Mouse (Mus musculus): ENCODE data around the gene Cfl1. TPM values are rescaled to one million over a fixed set of nuclear protein-coding genes. Genes with fewer than 3 reads are reported as not detected.

Cfl1 gene
- total and polyA plus RNA-seq, 2 experiments from 2014 or later: 1,672 to 3,482 TPM

DNA sequence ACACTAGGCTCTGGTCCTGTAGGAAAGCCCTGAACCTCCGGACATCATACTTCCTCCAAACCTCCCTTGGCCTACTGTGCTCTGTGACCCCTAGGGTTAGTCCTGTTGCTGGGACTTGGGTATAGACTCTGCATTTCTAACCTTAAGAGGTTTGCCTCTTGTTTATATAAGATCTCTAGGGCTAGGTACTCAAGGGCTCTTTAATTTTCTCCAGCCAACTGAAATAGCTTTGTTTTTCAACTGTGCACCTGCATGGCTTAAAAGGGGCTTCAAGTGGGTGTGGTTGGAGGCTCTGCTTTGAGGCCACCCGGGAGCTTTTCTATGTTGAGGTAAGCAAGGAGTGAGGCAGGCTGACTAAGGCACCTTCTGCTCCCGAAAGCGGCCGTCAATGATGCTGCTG is 5.8 kb upstream of the Cfl1 start:
- no peak for DNase-seq (ENCODE audit: low spot score)
- Histone ChIP-seq H3K36me3 (ENCODE audit: insufficient read depth, low read length) (peaks cover 53% of the 10 kb centered on the region), H3K4me1 (ENCODE audit: insufficient read depth, low read length) (peaks cover 3% of the 10 kb centered on the region; the same call in 1 of the 2 replicates), H3K9ac (replicated peaks; ENCODE audit: low read length, poor library complexity, severe bottlenecking) (no peak overlapping the region), H3K27ac (ENCODE audit: low read depth, low read length) (no peak overlapping the region), H3K27me3 (ENCODE audit: insufficient read depth, low read length) (no peaks in the 10 kb centered on the region), H3K4me3 (ENCODE audit: low read depth, low read length) (no peak overlapping the region), H3K4me2 (ENCODE audit: low read depth, low read length, poor library complexity, severe bottlenecking) (no peak overlapping the region), H3K9me3 (ENCODE audit: low read length) (no peaks in the 10 kb centered on the region)
- WGBS: 90% methylated on average over 5 of the region's 5 CpGs
- TF ChIP-seq CTCF (IDR thresholded peaks at IDR 0.05): no peak
- ATAC-seq (ENCODE audit: low FRiP score): no peak

DNA sequence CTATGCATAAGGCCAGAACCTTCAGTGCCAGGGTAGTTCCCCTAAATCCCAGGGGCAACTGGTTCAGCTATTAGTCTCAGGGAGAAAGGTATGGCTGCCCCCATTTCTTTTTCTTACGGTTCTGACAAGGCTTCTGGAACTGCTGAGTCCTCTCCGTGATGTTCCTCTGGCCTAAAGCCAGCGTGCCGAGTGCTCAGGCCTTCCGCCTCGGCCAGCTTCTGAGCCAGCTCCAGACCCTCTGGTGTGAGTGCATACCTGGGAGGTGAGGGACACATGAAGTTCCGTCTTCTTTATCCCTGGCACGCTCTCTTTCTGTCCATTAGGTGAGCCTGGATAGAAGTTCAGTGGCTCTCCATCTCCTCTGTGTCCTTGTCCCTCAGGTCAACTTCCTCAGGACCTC is 4.9 kb upstream of the Cfl1 start:
- no peak overlapping the region for H3K4me2 ChIP-seq (ENCODE audit: low read depth, low read length, poor library complexity, severe bottlenecking)
- peaks cover 47% of the 10 kb centered on the region for H3K36me3 ChIP-seq (ENCODE audit: insufficient read depth, low read length)
- no peak overlapping the region for H3K27ac ChIP-seq (ENCODE audit: low read depth, low read length)
- ATAC-seq (ENCODE audit: low FRiP score) (no peak), DNase-seq (ENCODE audit: low spot score) (no peak)
- peaks cover 3% of the 10 kb centered on the region; the same call in 1 of the 2 replicates for H3K4me1 ChIP-seq (ENCODE audit: insufficient read depth, low read length)
- H3K27me3 ChIP-seq (ENCODE audit: insufficient read depth, low read length): no peaks in the 10 kb centered on the region
- no peaks in the 10 kb centered on the region for H3K9me3 ChIP-seq (ENCODE audit: low read length)
- no peak overlapping the region for H3K9ac ChIP-seq (replicated peaks; ENCODE audit: low read length, poor library complexity, severe bottlenecking)
- TF ChIP-seq CTCF (IDR thresholded peaks at IDR 0.05): no peak
- WGBS: 92% methylated on average over 8 of the region's 8 CpGs
- H3K4me3 ChIP-seq (ENCODE audit: low read depth, low read length): no peak overlapping the region

DNA sequence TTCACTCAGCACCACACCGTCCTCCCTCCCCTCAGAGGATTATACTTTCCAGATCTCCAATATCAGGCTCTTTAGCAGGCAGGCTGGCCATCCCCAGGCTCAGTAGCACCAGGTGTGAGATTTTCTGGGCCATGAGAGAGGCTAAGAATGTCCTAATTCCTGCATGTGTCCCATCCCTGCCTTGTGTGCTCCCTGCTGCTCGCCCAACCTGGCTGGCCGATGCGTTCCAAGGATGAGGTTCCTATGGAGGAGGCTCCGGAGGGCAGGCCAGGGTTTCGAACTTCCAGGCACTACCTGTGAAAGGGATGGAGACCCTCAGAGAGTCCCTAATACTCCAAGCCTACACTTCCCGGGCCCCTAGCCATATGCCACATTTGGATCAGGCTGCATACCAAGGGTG is 4.4 kb upstream of the Cfl1 start:
- Histone ChIP-seq H3K36me3 (ENCODE audit: insufficient read depth, low read length) (peaks cover 43% of the 10 kb centered on the region), H3K4me3 (ENCODE audit: low read depth, low read length) (no peak overlapping the region), H3K27me3 (ENCODE audit: insufficient read depth, low read length) (no peaks in the 10 kb centered on the region), H3K4me1 (ENCODE audit: insufficient read depth, low read length) (peaks cover 3% of the 10 kb centered on the region; the same call in 1 of the 2 replicates), H3K4me2 (ENCODE audit: low read depth, low read length, poor library complexity, severe bottlenecking) (no peak overlapping the region), H3K9ac (replicated peaks; ENCODE audit: low read length, poor library complexity, severe bottlenecking) (no peak overlapping the region), H3K9me3 (ENCODE audit: low read length) (no peaks in the 10 kb centered on the region), H3K27ac (ENCODE audit: low read depth, low read length) (no peak overlapping the region)
- 94% methylated on average over 7 of the region's 7 CpGs for WGBS
- ATAC-seq (ENCODE audit: low FRiP score) (no peak), DNase-seq (ENCODE audit: low spot score) (no peak)
- TF ChIP-seq CTCF (IDR thresholded peaks at IDR 0.05): no peak

DNA sequence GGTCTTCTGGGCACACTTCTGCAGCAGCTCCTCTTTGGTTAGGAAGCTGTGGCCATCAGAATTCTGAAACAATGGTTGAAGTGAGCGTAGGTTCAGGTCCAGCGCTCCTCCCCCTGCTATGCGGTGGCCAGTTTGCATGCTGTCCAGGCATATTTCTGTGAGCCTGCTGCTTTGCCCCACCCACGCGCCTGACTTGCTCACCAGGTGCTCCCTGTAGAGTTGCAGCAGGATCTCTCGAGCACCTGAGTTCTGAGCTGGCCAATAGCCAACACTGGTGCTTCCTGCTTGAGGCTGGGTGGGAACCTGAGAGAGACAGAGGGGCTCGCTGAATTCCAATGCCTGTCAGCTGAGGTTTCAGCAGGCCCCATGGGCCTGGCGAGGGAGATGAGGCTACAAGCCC is 4.0 kb upstream of the Cfl1 start:
- Histone ChIP-seq H3K27ac (ENCODE audit: low read depth, low read length) (no peak overlapping the region), H3K27me3 (ENCODE audit: insufficient read depth, low read length) (no peaks in the 10 kb centered on the region), H3K4me1 (ENCODE audit: insufficient read depth, low read length) (peaks cover 3% of the 10 kb centered on the region; the same call in 1 of the 2 replicates), H3K36me3 (ENCODE audit: insufficient read depth, low read length) (peaks cover 38% of the 10 kb centered on the region), H3K9me3 (ENCODE audit: low read length) (no peaks in the 10 kb centered on the region), H3K4me2 (ENCODE audit: low read depth, low read length, poor library complexity, severe bottlenecking) (no peak overlapping the region), H3K4me3 (ENCODE audit: low read depth, low read length) (no peak overlapping the region), H3K9ac (replicated peaks; ENCODE audit: low read length, poor library complexity, severe bottlenecking) (no peak overlapping the region)
- WGBS: 89% methylated on average over 8 of the region's 8 CpGs
- ATAC-seq (ENCODE audit: low FRiP score) (no peak), DNase-seq (ENCODE audit: low spot score) (no peak)
- no peak for TF ChIP-seq CTCF (IDR thresholded peaks at IDR 0.05)

DNA sequence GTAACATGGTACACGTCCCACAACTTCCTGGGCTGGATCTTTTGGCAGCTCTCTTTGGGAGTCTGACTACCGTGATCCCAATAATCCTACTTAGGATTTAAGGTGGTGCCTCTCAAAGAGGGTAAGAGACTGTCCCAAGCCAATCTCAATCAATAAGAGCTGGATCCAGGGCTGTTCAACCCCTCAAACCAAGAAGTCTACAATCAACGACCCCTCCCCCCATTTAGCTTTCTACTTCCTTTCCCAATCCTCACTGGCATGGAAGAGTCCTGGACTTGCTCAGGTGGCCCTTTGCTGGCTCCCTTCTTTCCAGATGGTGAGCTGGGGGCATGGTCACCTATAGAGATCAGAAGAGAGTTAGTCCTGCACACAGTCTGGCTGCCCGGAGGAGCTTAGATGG is 3.5 kb upstream of the Cfl1 start:
- Histone ChIP-seq H3K4me1 (ENCODE audit: insufficient read depth, low read length) (peaks cover 3% of the 10 kb centered on the region; the same call in 1 of the 2 replicates), H3K36me3 (ENCODE audit: insufficient read depth, low read length) (peaks cover 33% of the 10 kb centered on the region), H3K27ac (ENCODE audit: low read depth, low read length) (no peak overlapping the region), H3K4me3 (ENCODE audit: low read depth, low read length) (peak overlapping the region; percentile 52; the same call in 1 of the 2 replicates), H3K9me3 (ENCODE audit: low read length) (no peaks in the 10 kb centered on the region), H3K9ac (replicated peaks; ENCODE audit: low read length, poor library complexity, severe bottlenecking) (no peak overlapping the region; the same call in 1 of the 2 replicates), H3K27me3 (ENCODE audit: insufficient read depth, low read length) (no peaks in the 10 kb centered on the region), H3K4me2 (ENCODE audit: low read depth, low read length, poor library complexity, severe bottlenecking) (peak overlapping the region; percentile 83; the same call in 1 of the 2 replicates)
- WGBS: 78% methylated on average over 4 of the region's 4 CpGs
- no peak for TF ChIP-seq CTCF (IDR thresholded peaks at IDR 0.05)
- DNase-seq (ENCODE audit: low spot score) (no peak), ATAC-seq (ENCODE audit: low FRiP score) (no peak)

GRCm38 (mm10) chr19:5487768-5488550 is 2.3 kb upstream of the Cfl1 start, which contains the start of gene Mus81:
TSS of gene Mus81 (minus strand) at chr19:5488402.
- peak within 1 kb of the TSS; percentile 98 for H3K27ac ChIP-seq (ENCODE audit: low read depth, low read length)
- DNase-seq (ENCODE audit: low spot score): peak; percentile 96
- peak; percentile 86 for TF ChIP-seq CTCF (IDR thresholded peaks at IDR 0.05)

More at GRCm38 (mm10) chr19:5487768-5488550, 2.3 kb upstream of the Cfl1 start, which contains the start of gene Mus81:
- H3K4me1 ChIP-seq (ENCODE audit: insufficient read depth, low read length): peaks cover 3% of the 10 kb centered on the region; the same call in 1 of the 2 replicates
- H3K9ac ChIP-seq (replicated peaks; ENCODE audit: low read length, poor library complexity, severe bottlenecking): peak within 1 kb of the TSS; percentile 74
- WGBS: under 1% methylated on average over 39 of the region's 39 CpGs
- H3K27me3 ChIP-seq (ENCODE audit: insufficient read depth, low read length): no peaks in the 10 kb centered on the region
- H3K4me2 ChIP-seq (ENCODE audit: low read depth, low read length, poor library complexity, severe bottlenecking): peak within 1 kb of the TSS; percentile 83
- peaks cover 35% of the 10 kb centered on the region for H3K36me3 ChIP-seq (ENCODE audit: insufficient read depth, low read length)
- H3K4me3 ChIP-seq (ENCODE audit: low read depth, low read length): peak within 1 kb of the TSS; percentile 52
- no peaks in the 10 kb centered on the region for H3K9me3 ChIP-seq (ENCODE audit: low read length)
- peak; percentile 64 for ATAC-seq (ENCODE audit: low FRiP score)
